8 mouse cellular contexts compared by ENCODE assay signal in genomic region chr4:102572031-102572430, GRCm38 (mm10).
DNase-seq lines count a peak whose midpoint lies in the region; ATAC-seq lines count a peak whose summit lies in the region.

No protein-coding gene starts in this region.

- peak overlapping the region; percentile 32 for H3K4me2 ChIP-seq in hindbrain, embryonic 13.5 days
- peak overlapping the region; percentile 28 for H3K4me2 ChIP-seq in intestine, embryonic 15.5 days (replicated peaks)

- no peaks in the 10 kb centered on the region for H3K9me3 ChIP-seq in hindbrain, embryonic 13.5 days
- H3K9me3 ChIP-seq in hindbrain, embryonic 10.5 days, result no peaks in the 10 kb centered on the region
- H3K9me3 ChIP-seq in embryonic facial prominence, embryonic 10.5 days, result no peaks in the 10 kb centered on the region
- H3K9me3 ChIP-seq in intestine, embryonic 15.5 days, result no peaks in the 10 kb centered on the region

- no peak overlapping the region for H3K27ac ChIP-seq in hindbrain, embryonic 13.5 days
- H3K27ac ChIP-seq in hindbrain, embryonic 10.5 days, result no peak overlapping the region
- H3K27ac ChIP-seq in embryonic facial prominence, embryonic 10.5 days (replicated peaks), result peak overlapping the region; percentile 51; the same call in 1 of the 2 replicates
- no peak overlapping the region for H3K27ac ChIP-seq in intestine, embryonic 15.5 days

- peaks cover 13% of the 10 kb centered on the region for H3K27me3 ChIP-seq in hindbrain, embryonic 13.5 days
- peaks cover 17% of the 10 kb centered on the region for H3K27me3 ChIP-seq in hindbrain, embryonic 10.5 days (ENCODE audit: insufficient read depth, poor library complexity, severe bottlenecking)
- peaks cover 21% of the 10 kb centered on the region for H3K27me3 ChIP-seq in embryonic facial prominence, embryonic 10.5 days (replicated peaks; ENCODE audit: low read depth, poor library complexity, severe bottlenecking)
- H3K27me3 ChIP-seq in intestine, embryonic 15.5 days (replicated peaks), result no peaks in the 10 kb centered on the region

- H3K9ac ChIP-seq in hindbrain, embryonic 13.5 days, result no peak overlapping the region
- no peak overlapping the region for H3K9ac ChIP-seq in intestine, embryonic 15.5 days

- ATAC-seq in hindbrain, embryonic 13.5 days (ENCODE audit: low FRiP score), result no peak
- no peak for ATAC-seq in intestine, embryonic 15.5 days
- ATAC-seq in monocyte, adult 5-6 weeks (replicated peaks; ENCODE audit: insufficient number of reproducible peaks, low FRiP score, low TSS enrichment, poor library complexity, severe bottlenecking), result peak; percentile 19

- DNase-seq in hindbrain, embryonic 10.5 days (ENCODE audit: low spot score), result no peak
- DNase-seq in embryonic facial prominence, embryonic 10.5 days (ENCODE audit: low spot score), result no peak
- DNase-seq in adrenal gland, postnatal 36 days, result no peak
- no peak for DNase-seq in cerebellum, postnatal 36 days
- no peak for DNase-seq in urinary bladder, postnatal 10 days (ENCODE audit: low spot score)

- 76% methylated on average over 6 of the region's 6 CpGs for WGBS in hindbrain, embryonic 13.5 days
- 76% methylated on average over 6 of the region's 6 CpGs for WGBS in hindbrain, embryonic 10.5 days
- WGBS in embryonic facial prominence, embryonic 10.5 days, result 69% methylated on average over 6 of the region's 6 CpGs
- 60% methylated on average over 6 of the region's 6 CpGs for WGBS in intestine, embryonic 15.5 days

- peak overlapping the region; percentile 9; the same call in 1 of the 2 replicates for H3K4me3 ChIP-seq in hindbrain, embryonic 13.5 days
- H3K4me3 ChIP-seq in hindbrain, embryonic 10.5 days, result no peak overlapping the region
- H3K4me3 ChIP-seq in embryonic facial prominence, embryonic 10.5 days, result peak overlapping the region; percentile 71
- H3K4me3 ChIP-seq in intestine, embryonic 15.5 days (replicated peaks), result peak overlapping the region; percentile 8

- H3K36me3 ChIP-seq in hindbrain, embryonic 13.5 days, result no peaks in the 10 kb centered on the region
- no peaks in the 10 kb centered on the region for H3K36me3 ChIP-seq in hindbrain, embryonic 10.5 days
- H3K36me3 ChIP-seq in embryonic facial prominence, embryonic 10.5 days (replicated peaks), result no peaks in the 10 kb centered on the region; the same call in 1 of the 2 replicates
- H3K36me3 ChIP-seq in intestine, embryonic 15.5 days, result no peaks in the 10 kb centered on the region

- H3K4me1 ChIP-seq in hindbrain, embryonic 13.5 days (replicated peaks), result peaks cover 34% of the 10 kb centered on the region
- H3K4me1 ChIP-seq in hindbrain, embryonic 10.5 days (replicated peaks), result peaks cover 48% of the 10 kb centered on the region
- peaks cover 58% of the 10 kb centered on the region for H3K4me1 ChIP-seq in embryonic facial prominence, embryonic 10.5 days
- H3K4me1 ChIP-seq in intestine, embryonic 15.5 days (replicated peaks), result peaks cover 15% of the 10 kb centered on the region
